Mouse (Mus musculus) midbrain, embryonic 14.5 days (tissue): ENCODE measurements at regions not wholly inside any gene's neighbourhood (a gene's known extent, or its start where the extent isn't known, plus 50 kb on each side); places are given as distances from the start of the nearest gene placed in this dataset.

Experiments
- ATAC-seq: fragments of 200-750 bp; cut with Nextera tagmentation; 2 replicates; pipeline ENCODE4 v1.8.0; 2017; ENCODE audit warnings: moderate number of reproducible peaks, moderate library complexity; ENCODE audit not compliant: low FRiP score, low TSS enrichment
- DNase-seq: peaks from one replicate; pipeline ENCODE4 v3.0.0-alpha.2; 2015
- H3K27ac ChIP-seq: fragments of 300-500 bp; sonication (generic); replicated peaks from 2 replicates; pipeline ENCODE4 v1.5.1; 2014; ENCODE audit warnings: mild to moderate bottlenecking, low read depth, low read length, moderate library complexity
- H3K27me3 ChIP-seq: fragments of 300-500 bp; sonication (generic); 2 replicates; pipeline ENCODE4 v1.6.1; 2014; ENCODE audit warnings: low read length, control low read depth, mixed read lengths; ENCODE audit not compliant: control insufficient read depth, insufficient read depth
- H3K36me3 ChIP-seq: fragments of 300-500 bp; sonication (generic); 2 replicates; pipeline ENCODE4 v1.6.1; 2014; ENCODE audit warnings: low read length, control low read depth; ENCODE audit not compliant: control insufficient read depth, insufficient read depth
- H3K4me1 ChIP-seq: fragments of 300-500 bp; sonication (generic); 2 replicates; pipeline ENCODE4 v1.6.1; 2014; ENCODE audit warnings: mild to moderate bottlenecking, antibody characterized with exemption, low read length, control low read depth; ENCODE audit not compliant: control insufficient read depth, insufficient read depth
- H3K4me2 ChIP-seq: fragments of 300-500 bp; sonication (generic); 2 replicates; pipeline ENCODE4 v1.6.1; 2014; ENCODE audit warnings: mild to moderate bottlenecking, low read length, moderate library complexity
- H3K4me3 ChIP-seq: fragments of 300-500 bp; sonication (generic); replicated peaks from 2 replicates; pipeline ENCODE4 v1.5.1; 2014; ENCODE audit warnings: low read depth, low read length
- H3K9ac ChIP-seq: fragments of 300-500 bp; sonication (generic); replicated peaks from 2 replicates; pipeline ENCODE4 v1.6.1; 2014; ENCODE audit warnings: mild to moderate bottlenecking, low read length, moderate library complexity
- H3K9me3 ChIP-seq: fragments of 300-500 bp; sonication (generic); 2 replicates; pipeline ENCODE4 v1.6.1; 2016; ENCODE audit warnings: low read length, control low read depth, mixed read lengths; ENCODE audit not compliant: control insufficient read depth
- WGBS: fragments of 180-500 bp; shearing (Covaris S2); extraction: QIAGEN DNeasy Blood & Tissue Kit; methylation state at CpG from one replicate; pipeline ENCODE4 v1.1.7; 2014; 5-methylcytosine and 5-hydroxymethylcytosine counted together

DNA sequence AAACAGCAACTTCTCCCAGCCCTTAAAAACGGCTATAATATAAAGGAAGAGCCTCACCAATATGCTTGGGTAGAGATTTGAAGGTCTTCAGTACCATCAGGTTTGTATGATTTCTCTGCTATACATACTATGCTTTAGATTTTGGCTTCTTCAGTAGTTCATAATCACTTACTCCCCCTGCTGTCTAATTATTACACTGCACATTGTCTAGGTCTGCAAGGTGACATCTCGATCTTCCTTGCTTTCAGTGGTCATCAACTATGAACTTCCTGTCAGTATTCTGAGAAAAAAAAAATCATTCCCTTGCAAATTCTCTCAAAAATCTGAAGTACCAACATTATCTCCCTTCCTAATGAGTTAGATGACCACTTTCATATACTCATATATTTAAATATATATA lies 225.4 kb upstream of the Galnt5 start:
- ATAC-seq (no peak), DNase-seq (peak; percentile 43)

DNA sequence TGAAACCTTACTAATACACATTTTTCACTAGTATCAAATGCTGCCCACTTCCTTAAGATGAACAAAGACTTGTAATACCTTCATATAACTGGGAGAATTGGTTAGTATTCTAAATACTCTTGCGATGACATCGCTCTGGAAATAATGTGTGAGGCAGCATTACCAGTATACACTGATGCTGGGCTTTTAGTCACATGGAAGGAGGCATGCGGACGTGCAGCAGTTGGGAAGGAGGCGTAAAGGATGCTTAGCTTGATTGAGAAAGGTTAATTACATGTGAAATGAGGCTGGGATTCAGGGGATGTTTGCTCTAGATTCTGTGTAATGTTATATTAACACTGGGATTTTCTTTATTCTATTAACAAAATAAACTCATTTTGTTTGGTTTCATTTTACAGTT lies 221.5 kb upstream of the Galnt5 start:
- Histone ChIP-seq H3K4me3 (no peak overlapping the region), H3K36me3 (no peaks in the 10 kb centered on the region), H3K27me3 (no peaks in the 10 kb centered on the region), H3K9me3 (no peaks in the 10 kb centered on the region), H3K27ac (no peak overlapping the region), H3K9ac (no peak overlapping the region), H3K4me2 (no peak overlapping the region), H3K4me1 (no peaks in the 10 kb centered on the region)
- no peak for ATAC-seq
- no peak for DNase-seq
- WGBS = 84% methylated on average over 5 of the region's 5 CpGs

More for the DNA sequence above, 225.4 kb upstream of the Galnt5 start:
- Histone ChIP-seq H3K36me3 (no peaks in the 10 kb centered on the region), H3K27ac (no peak overlapping the region), H3K4me1 (no peaks in the 10 kb centered on the region), H3K4me2 (no peak overlapping the region), H3K4me3 (no peak overlapping the region), H3K9ac (no peak overlapping the region), H3K9me3 (no peaks in the 10 kb centered on the region), H3K27me3 (no peaks in the 10 kb centered on the region)
- WGBS = 86% methylated on average over 2 of the region's 2 CpGs

DNA sequence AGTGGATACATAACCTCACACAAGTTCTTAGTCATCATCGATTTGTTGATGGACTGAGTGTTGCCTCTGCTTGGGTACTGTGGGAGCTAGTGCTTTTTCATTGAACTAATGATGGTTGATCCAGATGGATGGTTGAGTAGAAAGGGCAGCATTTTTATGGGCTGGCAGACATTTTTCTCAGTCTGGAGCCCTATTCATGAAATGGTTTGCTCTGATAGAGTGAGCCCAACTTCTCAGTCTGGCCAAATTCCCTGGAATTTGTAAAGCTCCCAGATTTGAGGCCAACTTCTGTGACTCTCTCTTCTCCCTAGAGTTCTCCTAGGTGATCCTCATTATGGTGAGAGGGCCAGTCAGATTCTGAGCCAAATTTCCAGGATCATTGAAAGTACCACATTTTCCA lies 216.8 kb upstream of the Galnt5 start:
- H3K27ac ChIP-seq = no peak overlapping the region
- WGBS = 92% methylated on average over 1 of the region's 1 CpGs

DNA sequence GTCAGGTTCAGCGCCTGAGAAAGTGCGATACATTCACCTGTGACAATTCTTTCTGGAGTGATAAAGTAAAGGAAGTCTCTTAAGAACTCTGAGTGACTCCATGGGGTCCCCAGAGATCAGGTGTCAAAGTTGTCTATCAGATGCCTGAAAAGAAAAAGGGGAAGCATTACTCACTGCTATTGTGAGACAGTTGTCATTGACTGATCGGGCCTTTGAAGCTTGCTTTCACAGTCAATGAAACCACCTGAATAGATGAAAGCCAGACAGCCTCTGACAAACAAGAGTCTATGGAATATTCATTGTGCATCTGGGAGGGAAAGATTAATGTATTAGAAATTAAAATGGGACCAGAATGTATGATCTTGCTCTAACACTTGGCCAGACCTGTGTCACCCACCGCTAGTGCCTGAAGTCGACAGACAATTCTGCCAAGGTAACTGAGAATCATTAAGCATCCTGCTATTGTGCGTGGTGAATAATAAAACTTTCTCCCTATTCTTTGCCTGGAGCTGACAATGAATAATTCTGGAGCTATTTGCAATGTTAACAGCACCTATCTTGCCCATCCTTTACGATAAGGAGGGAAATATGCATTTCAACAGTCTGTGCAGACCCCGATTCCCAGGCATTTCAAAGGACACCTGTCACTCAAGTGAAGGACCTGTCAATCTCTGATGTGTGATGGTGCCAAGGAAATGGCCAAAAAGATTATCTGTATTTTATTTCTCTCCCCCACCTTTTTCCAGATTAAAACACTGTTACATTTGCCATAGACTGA lies 204.0 kb upstream of the Galnt5 start:
- H3K9ac ChIP-seq = no peak overlapping the region
- DNase-seq (peak; percentile 64), ATAC-seq (peak; percentile 51; the same call in 1 of the 2 replicates)
- H3K4me2 ChIP-seq = no peak overlapping the region
- WGBS = 43% methylated on average over 8 of the region's 8 CpGs
- no peak overlapping the region for H3K27ac ChIP-seq
- H3K36me3 ChIP-seq = no peaks in the 10 kb centered on the region
- no peaks in the 10 kb centered on the region for H3K27me3 ChIP-seq
- H3K4me1 ChIP-seq = no peaks in the 10 kb centered on the region
- H3K4me3 ChIP-seq = no peak overlapping the region
- no peaks in the 10 kb centered on the region for H3K9me3 ChIP-seq

More for the DNA sequence above, 216.8 kb upstream of the Galnt5 start:
- H3K9ac ChIP-seq = no peak overlapping the region
- no peaks in the 10 kb centered on the region for H3K9me3 ChIP-seq
- H3K4me2 ChIP-seq = no peak overlapping the region
- H3K4me1 ChIP-seq = no peaks in the 10 kb centered on the region
- H3K36me3 ChIP-seq = no peaks in the 10 kb centered on the region
- DNase-seq (no peak), ATAC-seq (no peak)
- no peaks in the 10 kb centered on the region for H3K27me3 ChIP-seq
- no peak overlapping the region for H3K4me3 ChIP-seq

DNA sequence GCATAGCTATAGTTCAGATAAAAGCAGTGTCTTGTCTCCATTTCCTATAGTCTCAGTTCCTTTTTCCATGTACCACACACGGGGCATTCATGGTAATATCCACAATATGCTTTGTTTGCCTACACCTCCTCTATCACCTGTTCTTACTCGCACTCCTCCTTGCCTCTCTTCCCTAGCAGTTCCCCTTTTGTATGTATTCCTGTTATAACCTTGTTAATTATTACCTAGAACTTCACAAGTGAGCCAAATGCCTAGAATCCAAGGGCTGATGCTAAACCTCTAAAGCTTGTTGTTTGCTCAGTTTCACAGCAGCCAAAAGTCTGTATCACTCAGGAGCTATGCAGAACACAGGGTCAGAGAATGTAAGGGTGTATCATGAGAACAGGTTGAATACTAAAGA lies 198.4 kb upstream of the Galnt5 start:
- DNase-seq = no peak
- H3K4me3 ChIP-seq = no peak overlapping the region
- no peak for ATAC-seq
- no peak overlapping the region for H3K4me2 ChIP-seq
- H3K27me3 ChIP-seq = no peaks in the 10 kb centered on the region
- no peaks in the 10 kb centered on the region for H3K36me3 ChIP-seq
- no peak overlapping the region for H3K27ac ChIP-seq
- WGBS = 90% methylated on average over 2 of the region's 2 CpGs
- no peak overlapping the region for H3K9ac ChIP-seq
- H3K9me3 ChIP-seq = no peaks in the 10 kb centered on the region
- no peaks in the 10 kb centered on the region for H3K4me1 ChIP-seq

DNA sequence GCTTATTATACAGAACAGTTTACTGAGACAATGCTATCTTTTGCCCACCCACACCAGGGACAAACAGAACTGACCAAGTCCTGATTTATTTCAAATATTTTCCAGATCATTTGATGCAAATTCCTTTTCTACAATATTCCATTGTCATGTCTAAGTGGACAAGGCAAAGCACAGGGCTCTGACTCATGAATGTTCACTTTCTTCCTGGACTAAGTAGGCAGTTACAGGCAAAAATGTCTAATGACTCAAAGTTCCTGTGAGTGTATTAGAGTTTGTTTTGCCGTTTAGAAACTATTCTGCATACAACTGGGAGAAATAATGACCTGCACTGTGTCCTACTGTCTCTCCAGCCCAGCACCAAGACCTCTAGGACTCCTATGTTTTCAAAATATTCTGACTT lies 189.8 kb upstream of the Galnt5 start:
- Histone ChIP-seq H3K36me3 (no peaks in the 10 kb centered on the region), H3K9ac (no peak overlapping the region), H3K9me3 (no peaks in the 10 kb centered on the region), H3K4me1 (no peaks in the 10 kb centered on the region), H3K4me3 (no peak overlapping the region), H3K4me2 (no peak overlapping the region), H3K27ac (no peak overlapping the region), H3K27me3 (no peaks in the 10 kb centered on the region)
- no peak for ATAC-seq
- WGBS = 57% methylated on average over 1 of the region's 1 CpGs
- no peak for DNase-seq

DNA sequence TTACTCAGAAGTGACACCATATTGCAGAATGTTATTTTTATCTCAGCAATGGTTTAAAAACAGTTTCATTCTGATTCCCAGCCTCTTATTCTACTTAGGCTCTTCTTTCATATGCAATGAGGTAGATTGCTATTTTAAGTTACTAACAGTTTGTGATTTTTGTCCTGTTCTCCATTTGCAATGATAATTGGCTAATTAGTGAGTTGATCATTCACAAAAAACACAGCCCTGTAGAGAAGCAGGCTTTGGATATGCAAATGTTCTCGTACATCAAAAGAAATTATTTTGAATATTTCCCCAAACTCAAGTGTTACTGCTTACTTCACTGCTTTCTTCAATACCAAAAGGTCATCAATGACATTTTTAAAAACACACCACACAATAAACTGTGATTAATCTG lies 184.7 kb upstream of the Galnt5 start:
- H3K4me2 ChIP-seq = no peak overlapping the region
- no peak for ATAC-seq
- H3K4me1 ChIP-seq = no peaks in the 10 kb centered on the region
- H3K9ac ChIP-seq = no peak overlapping the region
- H3K36me3 ChIP-seq = no peaks in the 10 kb centered on the region
- no peak for DNase-seq
- no peaks in the 10 kb centered on the region for H3K27me3 ChIP-seq
- H3K4me3 ChIP-seq = no peak overlapping the region
- 70% methylated on average over 1 of the region's 1 CpGs for WGBS
- H3K9me3 ChIP-seq = no peaks in the 10 kb centered on the region
- H3K27ac ChIP-seq = no peak overlapping the region

DNA sequence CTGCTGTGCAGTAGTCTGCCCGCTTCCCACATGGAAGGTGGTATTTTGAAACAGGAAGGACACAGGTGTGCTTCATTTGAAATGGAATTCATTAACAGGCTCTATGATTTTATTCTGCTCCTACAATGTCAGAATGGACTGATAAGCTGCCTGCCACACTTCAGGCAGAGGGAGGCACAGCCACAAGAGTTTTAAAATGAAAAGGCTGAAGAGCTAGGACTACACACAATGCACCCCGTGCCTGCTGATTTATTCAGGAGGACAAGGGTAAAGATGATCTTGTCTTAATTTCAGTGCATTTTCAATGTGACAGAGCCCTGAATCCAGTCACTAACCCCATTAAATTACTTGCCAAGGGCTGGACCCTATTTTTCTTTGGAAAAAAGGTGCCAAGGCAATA lies 177.3 kb upstream of the Galnt5 start:
- H3K27me3 ChIP-seq = no peaks in the 10 kb centered on the region
- H3K9me3 ChIP-seq = no peaks in the 10 kb centered on the region
- no peak overlapping the region for H3K4me3 ChIP-seq
- no peaks in the 10 kb centered on the region for H3K36me3 ChIP-seq
- no peak overlapping the region for H3K27ac ChIP-seq
- 41% methylated on average over 2 of the region's 2 CpGs for WGBS
- ATAC-seq = no peak; the same call in 1 of the 2 replicates
- no peak overlapping the region for H3K4me2 ChIP-seq
- peaks cover 4% of the 10 kb centered on the region; the same call in 1 of the 2 replicates for H3K4me1 ChIP-seq
- no peak overlapping the region for H3K9ac ChIP-seq
- DNase-seq = peak; percentile 31

DNA sequence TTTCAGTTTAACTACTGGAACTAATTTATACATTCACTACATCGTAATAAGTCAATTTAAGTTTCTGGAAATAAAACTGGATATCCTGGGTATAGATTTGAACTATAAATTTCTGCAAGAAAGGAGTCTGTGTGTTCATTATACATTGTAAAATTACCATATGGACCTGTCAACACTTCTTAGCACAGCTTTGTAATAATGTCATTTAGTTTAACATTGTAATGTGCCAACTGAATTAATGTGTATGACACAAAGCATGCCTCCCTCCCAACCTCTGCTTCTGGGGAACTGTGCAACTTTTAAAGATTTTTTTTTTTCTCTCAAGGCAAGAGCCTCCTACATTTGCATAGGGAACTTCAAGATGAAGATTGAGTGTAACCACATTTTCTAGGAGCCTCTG lies 176.8 kb upstream of the Galnt5 start:
- Histone ChIP-seq H3K4me2 (no peak overlapping the region), H3K4me1 (peaks cover 4% of the 10 kb centered on the region; the same call in 1 of the 2 replicates), H3K27me3 (no peaks in the 10 kb centered on the region), H3K9ac (no peak overlapping the region), H3K4me3 (no peak overlapping the region), H3K36me3 (no peaks in the 10 kb centered on the region), H3K27ac (no peak overlapping the region), H3K9me3 (no peaks in the 10 kb centered on the region)
- 34% methylated on average over 1 of the region's 1 CpGs for WGBS
- DNase-seq (no peak), ATAC-seq (no peak; the same call in 1 of the 2 replicates)
